Mouse (Mus musculus) small intestine, adult 10 weeks (tissue): ENCODE results near the gene Vamp3. TPM values are rescaled to one million over a fixed set of nuclear protein-coding genes. Genes with fewer than 3 reads are reported as not detected.

Experiments
- polyA plus RNA-seq: library from polyadenylated mRNA; stranded (reverse); fragments of 350-450 nt; fragmentation: Illumina TruSeq; extraction: RNeasy Lipid Tissue Mini Kit (QIAGEN cat#74804); gene quantifications from one replicate; pipeline ENCODE4 v1.2.3, GENCODE M21; 2014; ENCODE audit warnings: low replicate concordance

The Vamp3 gene
- 269 TPM for polyA plus RNA-seq

GRCm38 (mm10) chr4:151057347-151058321 is at the start of gene Vamp3:
Gene Vamp3, minus strand, starts transcription at chr4:151057963.

GRCm38 (mm10) chr4:151089270-151089669 is 31.5 kb upstream of the Vamp3 start, which contains the start of gene Gm13090:
Gene Gm13090, plus strand, starts transcription at chr4:151089570.

GRCm38 (mm10) chr4:151044037-151044943 is 13.5 kb downstream of the Vamp3 start, which contains the start of gene Per3:
Gene Per3, minus strand, starts transcription at chr4:151044665.

Other genes with a start within 250 kb of the Vamp3 start
- gene Errfi1, start 204.0 kb downstream of the Vamp3 start, polyA plus RNA-seq: 73.2 TPM
- gene Park7, start 143.5 kb downstream of the Vamp3 start, polyA plus RNA-seq: 7.6 TPM
- gene Tnfrsf9, start 143.4 kb downstream of the Vamp3 start, polyA plus RNA-seq: 0.63 TPM
- gene Uts2, start 60.9 kb downstream of the Vamp3 start, polyA plus RNA-seq: not detected
- gene Per3, start 13.3 kb downstream of the Vamp3 start, polyA plus RNA-seq: 2.4 TPM
- not detected for gene Gm13090, start 31.6 kb upstream of the Vamp3 start, polyA plus RNA-seq